ENCODE assay signal across 8 mouse cellular contexts in genomic region chr9:123215621-123216440, GRCm38 (mm10). TPM values are rescaled to one million over a fixed set of nuclear protein-coding genes. Genes with fewer than 3 reads are reported as not detected.
DNase-seq lines count a peak whose midpoint lies in the region; ATAC-seq and TF ChIP-seq lines count a peak whose summit lies in the region.

Gene Cdcp1 (minus strand): TSS chr9:123216038.

- ATAC-seq in embryonic facial prominence, embryonic 12.5 days (ENCODE audit: insufficient number of reproducible peaks, insufficient read depth, low FRiP score, low TSS enrichment), result peak; percentile 60; the same call in 1 of the 2 replicates
- peak; percentile 92 for ATAC-seq in stomach, embryonic 16.5 days (ENCODE audit: insufficient read depth, low FRiP score)
- no peak for ATAC-seq in monocyte, adult 5-6 weeks (replicated peaks; ENCODE audit: insufficient number of reproducible peaks, low FRiP score, low TSS enrichment, poor library complexity, severe bottlenecking)

- H3K4me1 ChIP-seq in ES-E14 (ENCODE audit: control insufficient read depth in 2 of 2, insufficient read depth in 2 of 2, low read length in 2 of 2, poor library complexity in 1 of 2), result peaks cover 0 to 2% of the 10 kb centered on the region in 2 experiments; a peak in 1 of 4 replicates
- H3K4me1 ChIP-seq in embryonic facial prominence, embryonic 12.5 days, result peaks cover 6% of the 10 kb centered on the region; the same call in 1 of the 2 replicates
- H3K4me1 ChIP-seq in stomach, embryonic 16.5 days (ENCODE audit: control insufficient read depth, insufficient read depth, low read length), result no peaks in the 10 kb centered on the region

- no peaks in the 10 kb centered on the region for H3K9me3 ChIP-seq in ES-E14 (ENCODE audit: control insufficient read depth, insufficient read depth, low read depth, low read length)
- H3K9me3 ChIP-seq in embryonic facial prominence, embryonic 12.5 days, result no peaks in the 10 kb centered on the region
- H3K9me3 ChIP-seq in stomach, embryonic 16.5 days (replicated peaks; ENCODE audit: control insufficient read depth, low read length), result no peaks in the 10 kb centered on the region

- in situ Hi-C loops in ES-E14 (cut with MboI; ENCODE audit: low sequenced_read_pairs in 2 of 2, unreplicated experiment in 2 of 2), result no loop called here

- H3K36me3 ChIP-seq in ES-E14 (ENCODE audit: control insufficient read depth, insufficient read depth, low read length, poor library complexity, severe bottlenecking), result no peaks in the 10 kb centered on the region
- H3K36me3 ChIP-seq in embryonic facial prominence, embryonic 12.5 days, result no peaks in the 10 kb centered on the region
- no peaks in the 10 kb centered on the region for H3K36me3 ChIP-seq in stomach, embryonic 16.5 days (ENCODE audit: control insufficient read depth, insufficient read depth, low read length)

- peak within 1 kb of the TSS; percentile 69 for H3K4me2 ChIP-seq in embryonic facial prominence, embryonic 12.5 days (replicated peaks)
- peak within 1 kb of the TSS; percentile 48 for H3K4me2 ChIP-seq in stomach, embryonic 16.5 days (ENCODE audit: low read depth, low read length)

- H3K27me3 ChIP-seq in embryonic facial prominence, embryonic 12.5 days, result peaks cover 21% of the 10 kb centered on the region
- no peaks in the 10 kb centered on the region for H3K27me3 ChIP-seq in stomach, embryonic 16.5 days (ENCODE audit: control insufficient read depth, insufficient read depth, low read length)

- 5% methylated on average over 45 of the region's 45 CpGs for WGBS in embryonic facial prominence, embryonic 12.5 days
- WGBS in stomach, embryonic 16.5 days, result 6% methylated on average over 42 of the region's 45 CpGs

- peak; percentile 8 for DNase-seq in ES-E14 (ENCODE audit: low read depth, low spot score)
- DNase-seq in kidney, adult 18-20 months, result peak; percentile 76
- DNase-seq in lung, adult 18-20 months, result peak; percentile 62 to 70
- DNase-seq in layer of hippocampus, adult 18-20 months (ENCODE audit: low spot score in 2 of 2), result no peak
- DNase-seq in spleen, postnatal 4 days (ENCODE audit: low spot score in 2 of 2), result no peak

- peak within 1 kb of the TSS; percentile 70; the same call in 1 of the 2 replicates for H3K9ac ChIP-seq in ES-E14 (ENCODE audit: insufficient read depth, low read depth, low read length, poor library complexity, severe bottlenecking)
- H3K9ac ChIP-seq in embryonic facial prominence, embryonic 12.5 days, result peak within 1 kb of the TSS; percentile 45
- peak within 1 kb of the TSS; percentile 77 for H3K9ac ChIP-seq in stomach, embryonic 16.5 days (ENCODE audit: low read length)

- no peak within 1 kb of the TSS for H3K27ac ChIP-seq in ES-E14 (ENCODE audit: insufficient read depth, low read depth, low read length, poor library complexity, severe bottlenecking)
- no peak within 1 kb of the TSS for H3K27ac ChIP-seq in embryonic facial prominence, embryonic 12.5 days
- peak within 1 kb of the TSS; percentile 72 for H3K27ac ChIP-seq in stomach, embryonic 16.5 days (ENCODE audit: low read length)

- peak within 1 kb of the TSS; percentile 71 to 74 for H3K4me3 ChIP-seq in ES-E14 (ENCODE audit: insufficient read depth in 1 of 2, low read depth in 1 of 2, low read length in 2 of 2, poor library complexity in 1 of 2, severe bottlenecking in 1 of 2)
- H3K4me3 ChIP-seq in embryonic facial prominence, embryonic 12.5 days, result peak within 1 kb of the TSS; percentile 39
- H3K4me3 ChIP-seq in stomach, embryonic 16.5 days (replicated peaks; ENCODE audit: low read length), result peak within 1 kb of the TSS; percentile 56

TF ChIP-seq in ES-E14, 5 proteins besides CTCF, POLR2A, EP300 and RAD21:
- TF ChIP-seq ZNF384 (IDR thresholded peaks at IDR 0.05; ENCODE audit: low read depth, low read length) (no peak), ZC3H11A (IDR thresholded peaks at IDR 0.05; ENCODE audit: borderline replicate concordance, low read depth, low read length) (no peak), HCFC1 (IDR thresholded peaks at IDR 0.05; ENCODE audit: borderline replicate concordance, insufficient read depth, low read length) (no peak), CHD2 (IDR thresholded peaks at IDR 0.05; ENCODE audit: low read depth, low read length) (no peak), MAFK (IDR thresholded peaks at IDR 0.05; ENCODE audit: insufficient read depth, low read depth, low read length) (no peak)

RNA-seq across cellular contexts. Expression of gene Cdcp1, which starts in this region (rescaled TPM):
- 3.3 and 6.4 TPM in 2 replicates for total RNA-seq in ES-E14 (2012; rRNA removed)
- 6.2 and 6.3 TPM in 2 replicates for polyA plus RNA-seq in embryonic facial prominence, embryonic 12.5 days (2016; fragmentation: Nextera tagmentation; extraction: Ambion mirVana)
- polyA plus RNA-seq in stomach, embryonic 16.5 days (2015; fragmentation: Nextera tagmentation; extraction: Ambion mirVana), result 14.5 and 18.6 TPM in 2 replicates
- total RNA-seq in layer of hippocampus, adult 18-20 months (2021), result not detected
- total RNA-seq in monocyte, adult 5-6 weeks (2017), result not detected in 3 replicates

Comparison
In these comparisons a context has a peak if more than half of its experiments do, and no peak if none do; other contexts are left out.
1. DNase-seq: peak in ES-E14 (single experiment), kidney, adult 18-20 months (single experiment) and lung, adult 18-20 months (2 of 2); none in layer of hippocampus, adult 18-20 months (0 of 2) and spleen, postnatal 4 days (0 of 2).
2. Peak in every context shown above with its lines, with median percentiles within 50 percentile points of each other: H3K4me3 ChIP-seq and H3K9ac ChIP-seq.